Mouse (Mus musculus) skeletal muscle tissue, postnatal 0 days (tissue): ENCODE measurements around the gene Oscp1. TPM values are rescaled to one million over a fixed set of nuclear protein-coding genes. Genes with fewer than 3 reads are reported as not detected.

Experiments used
- polyA plus RNA-seq: library from polyadenylated mRNA; unstranded; fragments of >200 nt; fragmentation: Nextera tagmentation; extraction: Ambion mirVana; gene quantifications from 2 replicates; pipeline ENCODE4 v1.2.1, GENCODE M21; 2015

Oscp1 gene
- polyA plus RNA-seq: 3.8 and 4.6 TPM in 2 replicates

GRCm38 (mm10) chr4:126058134-126058996 is at the start of gene Oscp1:
Gene Oscp1, plus strand, starts transcription at chr4:126058565.

DNA sequence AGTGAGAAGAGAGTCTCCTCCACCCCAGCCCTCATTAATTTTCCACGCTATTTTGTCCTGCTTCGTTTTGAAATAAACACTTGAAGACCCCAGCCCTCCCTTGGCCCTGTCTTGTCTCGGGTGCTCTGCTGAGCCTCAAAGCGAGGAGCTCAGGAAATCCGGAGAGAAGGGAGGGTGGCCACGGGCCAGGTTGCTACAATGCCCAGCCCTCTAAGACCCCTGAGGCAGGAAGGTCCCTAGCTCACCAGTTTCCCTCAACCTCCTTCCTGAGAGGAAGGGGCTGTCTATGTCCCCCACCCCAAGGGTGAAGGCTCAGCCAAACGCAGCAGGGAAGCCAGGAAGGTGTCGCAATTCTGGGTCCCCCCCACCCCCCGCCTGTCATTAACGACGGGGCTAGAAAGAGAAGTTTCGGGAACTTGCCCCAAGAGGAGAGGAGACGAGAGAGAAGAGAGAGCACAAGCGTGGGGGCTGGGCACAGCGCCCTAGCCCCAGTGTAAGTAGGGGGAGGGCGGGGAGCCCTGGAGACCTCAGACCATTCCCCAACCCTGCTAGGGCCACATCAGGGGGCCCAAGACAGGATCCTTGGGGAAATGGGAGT is 34.0 kb upstream of the Oscp1 start, which contains the start of gene Csf3r:
Csf3r (plus strand) TSS at position 248 of the 598 bp plus-strand sequence.

GRCm38 (mm10) chr4:126046851-126047585 is 11.3 kb upstream of the Oscp1 start, which contains the start of gene Mrps15:
Gene Mrps15, plus strand, starts transcription at chr4:126046925.

DNA sequence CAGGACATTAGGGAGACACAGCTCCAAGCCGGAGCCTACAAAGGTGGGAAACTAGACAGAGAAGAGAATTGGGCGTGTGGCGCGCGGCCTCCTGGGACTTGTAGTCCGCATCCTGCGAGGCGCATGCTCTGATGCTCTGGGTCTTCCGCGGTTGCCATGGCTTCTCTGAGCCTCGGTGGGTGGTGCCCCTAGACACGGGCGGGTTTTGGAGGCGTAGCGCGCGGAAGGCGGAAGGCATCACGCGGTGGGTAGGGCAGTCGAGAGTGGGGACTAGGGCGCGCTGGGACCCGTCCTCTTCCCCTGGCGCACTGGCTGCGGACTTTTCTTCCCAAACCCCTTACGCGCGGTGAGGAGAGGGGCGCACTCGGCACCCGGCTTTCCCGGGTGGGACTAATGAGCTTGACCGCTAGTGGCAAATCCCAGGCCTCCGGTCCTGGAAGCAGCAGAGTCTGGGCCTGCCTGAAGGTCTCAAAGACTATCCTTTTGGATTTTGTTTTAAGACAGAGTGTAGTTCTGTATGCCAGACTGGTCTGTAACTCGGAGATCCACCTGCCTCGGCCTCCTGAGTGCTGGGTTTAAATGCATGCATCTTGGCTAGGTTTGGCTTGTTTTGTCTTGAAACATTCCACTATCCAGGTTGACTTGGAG is 38.2 kb downstream of the Oscp1 start, which contains the start of gene Lsm10:
Lsm10 (plus strand) TSS at position 160 of the 648 bp plus-strand sequence.

DNA sequence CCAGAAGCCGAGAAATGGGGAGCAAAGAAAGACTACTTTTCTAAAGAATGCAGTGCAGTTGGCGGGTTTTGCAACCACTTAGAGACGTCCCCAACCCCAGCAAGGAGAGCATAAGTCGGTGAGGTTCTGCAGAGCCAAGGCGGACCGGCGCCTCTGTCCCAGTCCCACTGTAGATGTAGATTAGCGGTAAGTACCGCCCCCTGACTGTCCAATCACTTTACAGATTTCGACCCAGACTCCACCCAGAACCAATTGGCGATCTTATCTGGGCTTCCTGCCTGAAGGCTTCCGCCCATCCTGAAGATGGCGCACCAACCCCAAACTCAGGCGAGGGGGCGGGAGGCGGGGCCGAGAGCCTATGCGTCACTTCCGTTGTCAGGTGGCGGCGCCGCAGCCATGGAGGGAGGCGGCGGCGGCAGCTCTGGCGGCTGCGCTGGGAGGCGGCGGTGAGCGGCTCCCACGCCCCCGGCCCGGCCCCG is 45.3 kb downstream of the Oscp1 start, which contains the start of gene Stk40:
Stk40 (plus strand) TSS at position 368 of the 479 bp plus-strand sequence.

Other genes with a start within 250 kb of the Oscp1 start
- 0.21 and 0.27 TPM in 2 replicates for gene Csf3r, start 34.0 kb upstream of the Oscp1 start, polyA plus RNA-seq
- 106 and 118 TPM in 2 replicates for gene Mrps15, start 11.6 kb upstream of the Oscp1 start, polyA plus RNA-seq
- gene Lsm10, start 38.1 kb downstream of the Oscp1 start, polyA plus RNA-seq: 30.3 and 30.9 TPM in 2 replicates
- gene Stk40, start 45.4 kb downstream of the Oscp1 start, polyA plus RNA-seq: 20.6 and 22.3 TPM in 2 replicates
- 38.3 and 39.8 TPM in 2 replicates for gene Eva1b, start 89.2 kb downstream of the Oscp1 start, polyA plus RNA-seq
- 2.9 and 3.3 TPM in 2 replicates for gene Sh3d21, start 104.9 kb downstream of the Oscp1 start, polyA plus RNA-seq
- 94.4 and 105 TPM in 2 replicates for gene Thrap3, start 144.2 kb downstream of the Oscp1 start, polyA plus RNA-seq
- 69.5 and 91.6 TPM in 2 replicates for gene Map7d1, start 197.8 kb downstream of the Oscp1 start, polyA plus RNA-seq
- 44.8 and 57.7 TPM in 2 replicates for gene Trappc3, start 203.8 kb downstream of the Oscp1 start, polyA plus RNA-seq
- 1.4 and 3.5 TPM in 2 replicates for gene Col8a2, start 228.2 kb downstream of the Oscp1 start, polyA plus RNA-seq